In the genomic region with DNA sequence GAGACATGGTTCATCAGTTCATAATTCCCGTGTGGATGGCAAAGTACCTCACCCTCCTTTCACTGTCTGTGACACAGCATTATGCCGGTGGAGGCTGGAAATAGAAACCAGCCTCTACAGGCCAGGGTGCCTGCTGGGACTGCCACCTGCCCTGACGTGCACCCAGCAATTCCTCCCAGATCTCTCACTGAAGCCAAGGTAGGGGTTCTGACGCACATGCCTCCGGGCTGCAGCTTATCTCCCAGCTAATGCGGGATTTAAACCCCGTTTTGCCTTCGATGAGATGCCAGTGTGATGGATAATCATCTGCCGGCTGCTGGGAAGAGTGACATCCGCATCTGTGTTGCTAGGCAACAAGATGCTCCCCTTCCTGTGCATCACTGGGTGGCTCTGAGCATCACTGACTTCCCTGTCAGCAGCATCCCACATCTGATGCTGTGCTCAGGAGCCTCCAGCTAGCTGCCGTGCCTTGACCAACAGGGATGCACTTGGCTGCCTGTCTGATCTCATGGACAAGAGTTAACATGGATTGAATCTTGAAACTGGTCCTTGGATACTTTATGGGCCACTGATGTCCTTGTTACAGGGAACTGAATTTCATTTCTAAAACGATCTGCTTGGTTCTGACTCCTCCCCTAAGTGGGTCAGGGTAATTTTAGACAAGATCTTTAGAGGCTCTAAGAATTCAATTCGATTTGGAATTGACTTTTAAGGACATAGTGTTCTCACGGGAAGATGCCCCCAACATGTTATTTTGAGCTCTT, we compare ENCODE assay signal across 10 mouse cellular contexts.
A peak's percentile ranks its signal among the peaks of the same experiment; 100 is the strongest.
DNase-seq lines count a peak whose midpoint lies in the region; ATAC-seq and TF ChIP-seq lines count a peak whose summit lies in the region.
"Had no signal": no experiment of that assay in that cellular context is flagged by ENCODE, and none has a peak within 500 bp of the region (broad histone marks: within the 10 kb centered on the region; RNA-seq: fewer than 3 reads in every experiment).

No protein-coding gene starts in this region.

- H3K27ac ChIP-seq in neural tube, embryonic 11.5 days (ENCODE audit: low read depth, low read length), result no peak overlapping the region
- peak overlapping the region; percentile 83 for H3K27ac ChIP-seq in hindbrain, embryonic 14.5 days
- H3K27ac ChIP-seq in heart, adult 2 months, result no peak overlapping the region
- H3K27ac ChIP-seq in stomach, postnatal 0 days (replicated peaks), result no peak overlapping the region
- H3K27ac ChIP-seq: macrophage had no signal

- intact Hi-C loops in heart, adult 2 months (cut with DNase I), result no loop called here

- no peak overlapping the region for H3K9ac ChIP-seq in neural tube, embryonic 11.5 days (ENCODE audit: low read length)
- H3K9ac ChIP-seq in hindbrain, embryonic 14.5 days, result peak overlapping the region; percentile 39; the same call in 1 of the 2 replicates
- no peak overlapping the region for H3K9ac ChIP-seq in heart, adult 2 months (ENCODE audit: low read depth, low read length)
- no peak overlapping the region for H3K9ac ChIP-seq in stomach, postnatal 0 days (ENCODE audit: low read length)

- DNase-seq in neural tube, embryonic 11.5 days (ENCODE audit: low spot score), result peak; percentile 37
- DNase-seq in neural tube, embryonic 10.5 days (ENCODE audit: extremely low spot score, low spot score), result no peak
- peak; percentile 68 for DNase-seq in hindbrain, embryonic 14.5 days (ENCODE audit: low spot score)
- peak; percentile 49 for DNase-seq in mesoderm, embryonic 11.5 days (ENCODE audit: low read depth, low spot score)
- DNase-seq in telencephalon, adult 2 months (ENCODE audit: low read depth, low spot score), result peak; percentile 89
- no peak for DNase-seq in urinary bladder, postnatal 4 days (ENCODE audit: low spot score in 2 of 2)
- no peak for DNase-seq in heart, adult 2 months
- DNase-seq in stomach, postnatal 0 days (ENCODE audit: low spot score), result no peak
- DNase-seq: thymus, postnatal 4 days had no signal

- no peak for TF ChIP-seq CTCF in heart, adult 2 months (IDR thresholded peaks at IDR 0.05)
- no peak for TF ChIP-seq CTCF in stomach, postnatal 0 days (IDR thresholded peaks at IDR 0.05; ENCODE audit: low read depth)

- H3K27me3 ChIP-seq in neural tube, embryonic 11.5 days (ENCODE audit: control insufficient read depth, insufficient read depth, low read length), result no peaks in the 10 kb centered on the region
- H3K27me3 ChIP-seq in hindbrain, embryonic 14.5 days (ENCODE audit: control insufficient read depth, insufficient read depth, low read length), result no peaks in the 10 kb centered on the region
- no peaks in the 10 kb centered on the region for H3K27me3 ChIP-seq in heart, adult 2 months (ENCODE audit: control insufficient read depth, insufficient read depth, low read length)
- H3K27me3 ChIP-seq in stomach, postnatal 0 days (ENCODE audit: control insufficient read depth, insufficient read depth, low read length), result no peaks in the 10 kb centered on the region

- ATAC-seq in neural tube, embryonic 11.5 days (ENCODE audit: insufficient read depth, low FRiP score, low TSS enrichment), result peak; percentile 73
- peak; percentile 88 for ATAC-seq in hindbrain, embryonic 14.5 days (ENCODE audit: low FRiP score)
- no peak for ATAC-seq in stomach, postnatal 0 days (ENCODE audit: low FRiP score, low TSS enrichment)

- H3K4me3 ChIP-seq in neural tube, embryonic 11.5 days (ENCODE audit: low read depth, low read length), result no peak overlapping the region
- H3K4me3 ChIP-seq in hindbrain, embryonic 14.5 days (replicated peaks; ENCODE audit: low read length), result peak overlapping the region; percentile 17; the same call in 1 of the 2 replicates
- no peak overlapping the region for H3K4me3 ChIP-seq in heart, adult 2 months
- no peak overlapping the region for H3K4me3 ChIP-seq in stomach, postnatal 0 days (ENCODE audit: low read depth, low read length)

- TF ChIP-seq POLR2A in heart, adult 2 months (IDR thresholded peaks at IDR 0.05; ENCODE audit: insufficient read depth, low read depth, low read length), result no peak

- H3K79me2 ChIP-seq in heart, adult 2 months (replicated peaks; ENCODE audit: control insufficient read depth, insufficient read depth, low read length), result no peaks in the 10 kb centered on the region

- H3K4me1 ChIP-seq in neural tube, embryonic 11.5 days (ENCODE audit: control insufficient read depth, insufficient read depth, low read length), result no peaks in the 10 kb centered on the region
- H3K4me1 ChIP-seq in hindbrain, embryonic 14.5 days (replicated peaks; ENCODE audit: control insufficient read depth, insufficient read depth, low read length), result peaks cover 17% of the 10 kb centered on the region
- H3K4me1 ChIP-seq in heart, adult 2 months (ENCODE audit: control insufficient read depth, insufficient read depth, low read length), result no peaks in the 10 kb centered on the region; the same call in 1 of the 2 replicates
- H3K4me1 ChIP-seq in stomach, postnatal 0 days (replicated peaks; ENCODE audit: control insufficient read depth, insufficient read depth), result no peaks in the 10 kb centered on the region

- no peaks in the 10 kb centered on the region for H3K9me3 ChIP-seq in neural tube, embryonic 11.5 days (ENCODE audit: control insufficient read depth, low read length)
- no peaks in the 10 kb centered on the region for H3K9me3 ChIP-seq in hindbrain, embryonic 14.5 days (ENCODE audit: control insufficient read depth, low read length)
- H3K9me3 ChIP-seq in stomach, postnatal 0 days (ENCODE audit: control insufficient read depth, low read length), result no peaks in the 10 kb centered on the region

- 65% methylated on average over 14 of the region's 14 CpGs for WGBS in neural tube, embryonic 11.5 days
- 22% methylated on average over 14 of the region's 14 CpGs for WGBS in hindbrain, embryonic 14.5 days
- WGBS in heart, adult 2 months, result 52% methylated on average over 14 of the region's 14 CpGs
- 43% methylated on average over 14 of the region's 14 CpGs for WGBS in stomach, postnatal 0 days

- no peaks in the 10 kb centered on the region for H3K36me3 ChIP-seq in neural tube, embryonic 11.5 days (ENCODE audit: control insufficient read depth, insufficient read depth, low read length)
- H3K36me3 ChIP-seq in hindbrain, embryonic 14.5 days (replicated peaks; ENCODE audit: control insufficient read depth, insufficient read depth), result no peaks in the 10 kb centered on the region
- H3K36me3 ChIP-seq in heart, adult 2 months (ENCODE audit: control insufficient read depth, insufficient read depth, low read length), result no peaks in the 10 kb centered on the region
- H3K36me3 ChIP-seq in stomach, postnatal 0 days (ENCODE audit: control insufficient read depth, insufficient read depth, low read length), result no peaks in the 10 kb centered on the region

- no peak overlapping the region for H3K4me2 ChIP-seq in neural tube, embryonic 11.5 days (ENCODE audit: low read depth)
- peak overlapping the region; percentile 48 for H3K4me2 ChIP-seq in hindbrain, embryonic 14.5 days (replicated peaks)
- H3K4me2 ChIP-seq in stomach, postnatal 0 days (replicated peaks; ENCODE audit: low read depth), result no peak overlapping the region

- no peak for TF ChIP-seq EP300 in heart, adult 2 months (IDR thresholded peaks at IDR 0.05; ENCODE audit: insufficient read depth, low read depth, low read length)
- TF ChIP-seq EP300 in stomach, postnatal 0 days (optimal IDR thresholded peaks at IDR 0.05), result no peak

Comparison
In these comparisons a context has a peak if more than half of its experiments do, and no peak if none do; other contexts are left out.
1. DNase-seq: peak in neural tube, embryonic 11.5 days (single experiment), hindbrain, embryonic 14.5 days (single experiment), mesoderm, embryonic 11.5 days (single experiment) and telencephalon, adult 2 months (single experiment); none in neural tube, embryonic 10.5 days (single experiment), urinary bladder, postnatal 4 days (0 of 2), heart, adult 2 months (0 of 2) and stomach, postnatal 0 days (single experiment).